Mouse (Mus musculus) brain, embryonic 14.5 days (tissue): ENCODE measurements around the gene Lsm8.

ENCODE experiments used
- CTCF ChIP-seq: fragments of 200-500 bp; IDR thresholded peaks from 2 replicates; pipeline ENCODE4 v1.5.1; 2012; ENCODE audit warnings: inconsistent platforms, mild to moderate bottlenecking, moderate library complexity, borderline replicate concordance; ENCODE audit not compliant: insufficient read depth, insufficient read length; ENCODE audit errors: extremely low read depth
- POLR2A ChIP-seq: fragments of 200-500 bp; IDR thresholded peaks from 2 replicates; pipeline ENCODE4 v1.6.1; 2012; ENCODE audit warnings: mild to moderate bottlenecking, inconsistent platforms, borderline replicate concordance; ENCODE audit not compliant: poor library complexity, insufficient read depth, insufficient read length, severe bottlenecking; ENCODE audit errors: extremely low read depth

GRCm38 (mm10) chr6:18832958-18833357, 15.4 kb upstream of the Lsm8 start:
- TF ChIP-seq CTCF (no peak), POLR2A (no peak)
